Mouse (Mus musculus): Measurements from ENCODE around the gene Ugt1a8. TPM values are rescaled to one million over a fixed set of nuclear protein-coding genes. Genes with fewer than 3 reads are reported as not detected.
"Not testable (repeated sequence)": the region's sequence is repeated elsewhere in the genome, so short reads cannot be mapped to it uniquely, and the experiment has no call there.

Gene Ugt1a8
- total RNA-seq, 2 experiments from 2014 or later: not detected

DNA sequence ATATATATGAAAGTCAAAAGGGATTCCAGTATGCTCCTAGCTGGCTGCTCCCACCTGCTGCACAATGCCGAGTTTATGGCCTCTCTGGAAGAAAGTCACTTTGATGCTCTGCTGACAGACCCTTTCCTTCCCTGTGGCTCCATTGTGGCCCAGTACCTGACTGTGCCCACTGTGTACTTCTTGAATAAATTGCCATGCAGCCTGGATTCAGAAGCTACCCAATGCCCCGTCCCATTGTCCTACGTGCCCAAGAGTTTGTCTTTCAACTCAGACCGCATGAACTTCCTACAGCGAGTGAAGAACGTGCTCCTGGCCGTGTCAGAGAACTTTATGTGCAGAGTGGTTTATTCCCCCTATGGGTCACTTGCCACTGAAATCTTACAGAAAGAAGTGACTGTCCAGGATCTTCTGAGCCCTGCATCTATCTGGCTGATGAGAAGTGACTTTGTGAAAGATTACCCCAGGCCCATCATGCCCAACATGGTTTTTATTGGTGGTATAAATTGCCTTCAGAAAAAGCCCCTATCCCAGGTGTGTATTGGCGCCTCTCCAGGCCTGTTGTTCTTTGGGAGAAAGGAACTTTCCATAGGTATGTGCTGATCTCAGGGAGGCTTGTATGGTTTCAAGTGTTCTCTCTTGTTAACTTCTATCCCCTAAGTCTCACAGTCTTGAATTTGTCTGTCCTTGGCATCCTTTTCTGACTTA, 124.9 kb downstream of the Ugt1a8 start:
- DNase-seq: no peak
- intact Hi-C loops (cut with DNase I): no loop called here
- Histone ChIP-seq H3K4me3 (no peak overlapping the region), H3K27ac (no peak overlapping the region)
- TF ChIP-seq CTCF (IDR thresholded peaks at IDR 0.05): no peak

DNA sequence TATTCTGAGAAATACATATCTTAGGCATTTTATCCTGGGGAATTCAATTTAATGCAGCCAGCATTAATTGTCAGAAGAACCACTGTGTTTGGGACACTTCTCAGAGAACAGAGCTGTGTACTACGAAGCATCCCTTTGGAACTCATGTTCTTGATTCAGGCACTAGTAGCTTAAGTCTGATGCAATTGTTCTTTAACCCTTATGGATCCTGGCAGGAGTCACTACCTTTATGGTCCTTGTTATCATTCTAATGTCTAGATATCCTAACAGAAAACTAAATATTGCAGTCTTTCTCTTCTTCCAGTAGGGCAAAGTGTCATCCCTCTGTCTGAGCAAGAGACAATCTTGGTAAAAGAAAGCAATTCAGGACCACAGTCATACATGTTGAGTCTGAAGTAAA, 125.4 kb downstream of the Ugt1a8 start:
- DNase-seq: no peak
- TF ChIP-seq CTCF (IDR thresholded peaks at IDR 0.05): no peak
- Histone ChIP-seq H3K4me3 (no peak overlapping the region), H3K27ac (no peak overlapping the region)
- intact Hi-C loops (cut with DNase I): no loop called here

DNA sequence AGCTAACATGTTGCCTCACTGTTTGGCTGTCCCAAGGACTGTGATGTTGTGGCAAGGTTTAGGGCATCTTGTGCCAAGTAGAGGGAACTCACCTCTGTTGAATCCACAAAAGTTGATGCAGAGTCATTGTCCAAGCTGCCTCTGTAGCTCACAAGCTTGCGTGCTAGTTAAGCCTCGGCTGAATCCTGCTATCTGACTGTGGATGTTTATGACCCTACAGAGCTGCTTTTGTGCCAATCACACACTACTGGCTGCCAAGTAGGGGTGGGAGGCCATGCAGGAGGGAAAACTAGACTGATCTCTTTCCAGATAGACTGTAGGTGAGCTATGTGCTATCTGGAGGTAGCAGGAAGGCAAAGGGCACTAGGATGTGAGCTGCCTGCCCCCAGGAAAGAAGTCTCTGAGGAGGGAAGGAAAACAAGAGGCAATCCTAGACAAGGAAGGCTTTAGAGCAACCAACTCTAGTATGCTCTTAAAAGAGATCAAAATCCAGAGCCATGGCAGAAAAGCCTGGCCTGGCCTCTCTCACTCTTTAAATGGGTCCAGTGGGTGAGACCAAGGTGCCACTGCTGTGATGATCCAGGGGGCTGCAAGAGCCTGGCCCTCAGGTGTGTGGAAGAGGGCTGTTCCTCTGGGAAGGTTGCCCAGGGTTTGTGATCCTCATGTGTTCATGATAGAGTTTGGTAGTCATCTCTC, 126.3 kb downstream of the Ugt1a8 start:
- Histone ChIP-seq H3K4me3 (no peak overlapping the region), H3K27ac (no peak overlapping the region)
- intact Hi-C loops (cut with DNase I): no loop called here
- TF ChIP-seq CTCF (IDR thresholded peaks at IDR 0.05): no peak
- DNase-seq: peak; percentile 31

DNA sequence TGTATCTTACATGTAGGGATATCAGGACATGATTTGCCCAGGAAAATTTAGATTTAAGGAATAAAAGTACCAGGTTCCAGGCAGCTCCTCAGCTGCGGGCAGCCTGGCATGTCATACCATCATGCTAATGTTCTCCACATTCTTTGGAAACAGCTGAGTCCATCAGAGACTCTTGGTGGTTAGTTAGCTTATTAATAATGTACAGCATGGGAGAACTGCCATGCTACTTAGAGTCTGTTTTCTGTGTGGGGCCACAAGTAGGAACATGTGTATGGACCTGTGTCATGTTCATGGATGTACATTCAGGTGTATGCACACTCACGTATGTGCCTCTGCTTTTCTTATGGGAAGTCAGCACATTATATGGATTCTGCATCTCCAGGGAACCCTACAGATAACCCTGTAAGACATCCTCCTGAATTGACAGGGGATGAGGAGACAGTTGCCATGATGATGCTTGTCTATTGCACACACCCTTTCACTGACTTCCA, 126.9 kb downstream of the Ugt1a8 start:
- intact Hi-C loops (cut with DNase I): no loop called here
- DNase-seq: no peak
- Histone ChIP-seq H3K4me3 (no peak overlapping the region), H3K27ac (no peak overlapping the region)
- TF ChIP-seq CTCF (IDR thresholded peaks at IDR 0.05): no peak

- DNase-seq: no peak
- no peak for TF ChIP-seq CTCF (IDR thresholded peaks at IDR 0.05)
- Histone ChIP-seq H3K27ac (no peak overlapping the region), H3K4me3 (no peak overlapping the region)
- intact Hi-C loops (cut with DNase I): no loop called here
Measured at GRCm38 (mm10) chr1:88215466-88216380, 128.1 kb downstream of the Ugt1a8 start.

- Histone ChIP-seq H3K4me3 (no peak overlapping the region), H3K27ac (no peak overlapping the region)
- no peak for DNase-seq
- intact Hi-C loops (cut with DNase I): no loop called here
- no peak for TF ChIP-seq CTCF (IDR thresholded peaks at IDR 0.05)
Measured at GRCm38 (mm10) chr1:88216551-88216950, 128.9 kb downstream of the Ugt1a8 start.

GRCm38 (mm10) chr1:88217144-88217543, 129.5 kb downstream of the Ugt1a8 start:
- Histone ChIP-seq H3K27ac (no peak overlapping the region), H3K4me3 (no peak overlapping the region)
- intact Hi-C loops (cut with DNase I): no loop called here
- DNase-seq: no peak
- no peak for TF ChIP-seq CTCF (IDR thresholded peaks at IDR 0.05)

GRCm38 (mm10) chr1:88217576-88217975, 130.0 kb downstream of the Ugt1a8 start:
- TF ChIP-seq CTCF (IDR thresholded peaks at IDR 0.05): no peak
- Histone ChIP-seq H3K27ac (no peak overlapping the region), H3K4me3 (no peak overlapping the region)
- intact Hi-C loops (cut with DNase I): no loop called here
- no peak for DNase-seq

DNA sequence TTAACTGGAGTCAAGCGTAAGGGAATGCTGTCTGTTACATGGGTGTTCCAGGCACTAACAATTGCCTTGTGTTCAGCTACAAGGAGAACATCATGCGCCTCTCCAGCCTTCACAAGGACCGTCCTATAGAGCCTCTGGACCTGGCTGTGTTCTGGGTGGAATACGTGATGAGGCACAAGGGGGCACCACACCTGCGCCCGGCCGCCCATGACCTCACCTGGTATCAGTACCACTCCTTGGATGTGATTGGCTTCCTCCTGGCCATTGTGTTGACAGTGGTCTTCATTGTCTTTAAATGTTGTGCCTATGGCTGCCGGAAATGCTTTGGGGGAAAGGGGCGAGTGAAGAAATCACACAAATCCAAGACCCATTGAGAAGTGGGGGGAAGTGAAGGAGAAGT, 130.4 kb downstream of the Ugt1a8 start:
- H3K27ac ChIP-seq: no peak overlapping the region
- peak; percentile 20 for DNase-seq
- no peak for TF ChIP-seq CTCF (IDR thresholded peaks at IDR 0.05)
- intact Hi-C loops (cut with DNase I): no loop called here
- H3K4me3 ChIP-seq: no peak overlapping the region

DNA sequence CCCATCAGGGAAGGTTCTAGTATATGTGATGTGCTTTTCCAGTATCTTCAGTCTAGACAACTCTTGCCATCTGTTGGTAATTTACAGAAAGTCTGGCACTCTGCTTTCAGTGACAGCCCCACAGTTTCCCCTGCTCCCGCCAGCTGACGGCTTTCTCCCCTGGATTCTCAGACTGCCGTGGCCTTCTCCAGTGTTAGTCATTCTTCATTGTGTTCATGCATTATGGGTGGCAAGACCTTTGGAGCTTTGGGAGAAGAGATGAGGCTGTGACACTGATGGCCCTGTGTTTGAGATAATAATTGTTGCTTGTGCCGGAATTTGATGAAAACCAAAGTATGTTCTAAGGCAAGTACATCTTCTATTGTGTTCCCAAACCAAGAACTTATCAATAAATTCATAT, 131.0 kb downstream of the Ugt1a8 start:
- Histone ChIP-seq H3K27ac (no peak overlapping the region), H3K4me3 (no peak overlapping the region)
- no peak for TF ChIP-seq CTCF (IDR thresholded peaks at IDR 0.05)
- no peak for DNase-seq
- intact Hi-C loops (cut with DNase I): no loop called here

- Histone ChIP-seq H3K27ac (no peak overlapping the region), H3K4me3 (no peak overlapping the region)
- TF ChIP-seq CTCF (IDR thresholded peaks at IDR 0.05): no peak
- DNase-seq: no peak
- intact Hi-C loops (cut with DNase I): no loop called here
Measured at GRCm38 (mm10) chr1:88219054-88219453, 131.4 kb downstream of the Ugt1a8 start.

DNA sequence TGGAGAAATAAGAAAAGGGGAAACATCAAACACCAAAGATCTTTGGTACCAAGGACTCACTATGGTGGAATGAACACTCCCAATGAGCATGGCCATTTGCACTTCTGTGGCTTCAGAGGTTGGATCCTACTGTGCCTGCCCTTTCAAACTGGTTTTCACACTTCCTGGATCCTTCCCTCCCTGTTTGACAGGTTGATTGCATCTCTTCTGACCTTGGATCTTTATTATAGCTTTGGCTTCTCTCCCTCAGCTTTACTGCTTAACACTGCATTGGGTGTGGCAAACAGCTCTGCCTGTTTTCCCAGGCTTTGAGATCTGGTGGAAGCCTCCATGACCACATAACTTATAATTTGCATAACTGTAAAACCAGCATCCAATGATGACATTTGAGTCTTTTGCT, 132.7 kb downstream of the Ugt1a8 start:
- Histone ChIP-seq H3K27ac (no peak overlapping the region), H3K4me3 (no peak overlapping the region)
- DNase-seq: no peak
- intact Hi-C loops (cut with DNase I): no loop called here
- TF ChIP-seq CTCF (IDR thresholded peaks at IDR 0.05): no peak

DNA sequence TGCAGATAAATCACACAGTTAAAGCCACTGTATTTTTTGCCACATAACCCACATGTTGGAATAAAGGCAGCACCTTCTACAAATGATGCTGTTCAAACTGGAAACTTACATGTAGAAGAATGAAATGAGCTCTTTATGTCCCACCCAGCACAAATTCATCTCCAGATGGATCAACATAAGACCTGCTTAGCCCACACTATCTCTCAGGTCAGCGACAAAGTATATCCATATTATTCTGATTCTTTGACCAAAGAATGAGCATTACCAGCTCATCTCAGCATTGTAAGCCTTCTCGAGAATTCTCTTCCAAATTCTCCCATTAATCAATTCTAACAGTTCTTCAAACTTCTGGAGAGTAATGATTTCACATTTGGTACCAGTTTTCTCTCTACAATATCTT, 134.6 kb downstream of the Ugt1a8 start:
- DNase-seq: no peak
- no peak for TF ChIP-seq CTCF (IDR thresholded peaks at IDR 0.05)
- H3K4me3 ChIP-seq: no peak overlapping the region
- no peak overlapping the region for H3K27ac ChIP-seq
- intact Hi-C loops (cut with DNase I): no loop called here

DNA sequence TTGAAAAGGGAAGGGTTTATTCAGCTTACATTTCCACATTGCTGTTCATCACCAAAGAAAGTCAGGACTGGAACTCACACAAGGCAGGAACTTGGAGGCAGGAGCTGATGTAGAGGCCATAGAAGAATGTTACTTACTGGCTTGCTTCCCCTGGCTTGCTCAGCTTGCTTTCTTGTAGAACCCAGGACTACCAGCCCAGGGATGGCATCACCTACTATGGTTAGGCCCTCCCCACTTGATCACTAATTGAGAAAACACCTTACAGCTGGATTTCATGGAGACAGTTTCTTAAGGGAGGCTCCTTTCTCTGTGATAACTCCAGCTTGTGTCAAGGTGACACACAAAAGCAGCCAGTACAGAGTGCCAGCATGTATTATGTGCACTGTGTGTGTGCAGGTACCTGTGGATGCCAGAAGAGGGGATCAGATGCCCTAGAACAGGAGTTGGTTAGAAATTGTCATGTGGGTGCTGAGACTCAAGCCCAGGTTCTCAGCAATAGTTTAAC, 135.4 kb downstream of the Ugt1a8 start:
- H3K27ac ChIP-seq; intact Hi-C loops (cut with DNase I); H3K4me3 ChIP-seq; DNase-seq: not testable (repeated sequence)
